Mouse (Mus musculus): ENCODE measurements around the gene Samd14. TPM values are rescaled to one million over a fixed set of nuclear protein-coding genes. Genes with fewer than 3 reads are reported as not detected.
A peak's percentile ranks its signal among the peaks of the same experiment; 100 is the strongest.
"Not testable (repeated sequence)": the region's sequence is repeated elsewhere in the genome, so short reads cannot be mapped to it uniquely, and the experiment has no call there.

Samd14 gene
- 6.5 and 6.9 TPM in 2 replicates for polyA plus RNA-seq (2015; fragmentation: Nextera tagmentation; extraction: Ambion mirVana)

- Histone ChIP-seq H3K27me3 (replicated peaks; ENCODE audit: control insufficient read depth, insufficient read depth, low read length) (0 out of 2 replicates have a peak, but pooled peaks cover 4% of the 10 kb centered on the region), H3K4me3 (ENCODE audit: low read depth, low read length) (peak within 1 kb of the TSS; percentile 55), H3K36me3 (ENCODE audit: control insufficient read depth, insufficient read depth) (peaks cover 13% of the 10 kb centered on the region; the same call in 1 of the 2 replicates), H3K9ac (ENCODE audit: low read depth, low read length) (peak within 1 kb of the TSS; percentile 58), H3K9me3 (ENCODE audit: control insufficient read depth) (no peaks in the 10 kb centered on the region), H3K4me2 (replicated peaks; ENCODE audit: low read depth) (peak within 1 kb of the TSS; percentile 86), H3K27ac (ENCODE audit: low read depth, low read length) (peak within 1 kb of the TSS; percentile 66), H3K4me1 (replicated peaks; ENCODE audit: control insufficient read depth, insufficient read depth, low read length) (peaks cover 8% of the 10 kb centered on the region)
- WGBS: under 1% methylated on average over 32 of the region's 32 CpGs
- ATAC-seq: peak; percentile 28
- TF ChIP-seq CTCF (IDR thresholded peaks at IDR 0.05; ENCODE audit: low read depth): no peak
Measured at GRCm38 (mm10) chr11:95009629-95010014, at the start of gene Samd14. Gene Samd14, plus strand, starts transcription at chr11:95009879.

GRCm38 (mm10) chr11:94962534-94963101 lies 47.1 kb upstream of the Samd14 start:
- no peaks in the 10 kb centered on the region for H3K36me3 ChIP-seq (ENCODE audit: control insufficient read depth, insufficient read depth)
- H3K9me3 ChIP-seq (ENCODE audit: control insufficient read depth): no peaks in the 10 kb centered on the region
- H3K27ac ChIP-seq (ENCODE audit: low read depth, low read length): no peak overlapping the region
- no peak overlapping the region for H3K4me3 ChIP-seq (ENCODE audit: low read depth, low read length)
- ATAC-seq: no peak
- H3K4me2 ChIP-seq (replicated peaks; ENCODE audit: low read depth): no peak overlapping the region
- no peak for TF ChIP-seq CTCF (IDR thresholded peaks at IDR 0.05; ENCODE audit: low read depth)
- H3K27me3 ChIP-seq (replicated peaks; ENCODE audit: control insufficient read depth, insufficient read depth, low read length): no peaks in the 10 kb centered on the region
- H3K9ac ChIP-seq (ENCODE audit: low read depth, low read length): no peak overlapping the region
- 0 out of 2 replicates have a peak, but pooled peaks cover 3% of the 10 kb centered on the region for H3K4me1 ChIP-seq (replicated peaks; ENCODE audit: control insufficient read depth, insufficient read depth, low read length)
- WGBS: 61% methylated on average over 5 of the region's 5 CpGs

- no peak for ATAC-seq
- Histone ChIP-seq H3K9ac (ENCODE audit: low read depth, low read length) (no peak within 1 kb of the TSS), H3K4me1 (replicated peaks; ENCODE audit: control insufficient read depth, insufficient read depth, low read length) (no peaks in the 10 kb centered on the region), H3K4me2 (replicated peaks; ENCODE audit: low read depth) (no peak within 1 kb of the TSS), H3K4me3 (ENCODE audit: low read depth, low read length) (no peak within 1 kb of the TSS), H3K9me3 (ENCODE audit: control insufficient read depth) (no peaks in the 10 kb centered on the region), H3K27me3 (replicated peaks; ENCODE audit: control insufficient read depth, insufficient read depth, low read length) (no peaks in the 10 kb centered on the region; the same call in 1 of the 2 replicates), H3K36me3 (ENCODE audit: control insufficient read depth, insufficient read depth) (no peaks in the 10 kb centered on the region), H3K27ac (ENCODE audit: low read depth, low read length) (no peak within 1 kb of the TSS)
- 41% methylated on average over 4 of the region's 4 CpGs for WGBS
- TF ChIP-seq CTCF (IDR thresholded peaks at IDR 0.05; ENCODE audit: low read depth): peak; percentile 41; the same call in 1 of the 2 replicates
Measured at GRCm38 (mm10) chr11:94967419-94967818, 42.3 kb upstream of the Samd14 start, which contains the start of gene Hils1. Gene Hils1, plus strand, starts transcription at chr11:94967593.

- H3K36me3 ChIP-seq (ENCODE audit: control insufficient read depth, insufficient read depth): no peaks in the 10 kb centered on the region
- 80% methylated on average over 7 of the region's 7 CpGs for WGBS
Measured at GRCm38 (mm10) chr11:94968187-94968586, 41.5 kb upstream of the Samd14 start.

GRCm38 (mm10) chr11:94969709-94970108 lies 40.0 kb upstream of the Samd14 start:
- not testable (repeated sequence) for H3K4me1 ChIP-seq (replicated peaks; ENCODE audit: control insufficient read depth, insufficient read depth, low read length); H3K36me3 ChIP-seq (ENCODE audit: control insufficient read depth, insufficient read depth); H3K27me3 ChIP-seq (replicated peaks; ENCODE audit: control insufficient read depth, insufficient read depth, low read length); H3K27ac ChIP-seq (ENCODE audit: low read depth, low read length); ATAC-seq; H3K4me2 ChIP-seq (replicated peaks; ENCODE audit: low read depth); H3K9me3 ChIP-seq (ENCODE audit: control insufficient read depth); H3K9ac ChIP-seq (ENCODE audit: low read depth, low read length); H3K4me3 ChIP-seq (ENCODE audit: low read depth, low read length)
- WGBS: 88% methylated on average over 4 of the region's 4 CpGs

More at GRCm38 (mm10) chr11:94968187-94968586, 41.5 kb upstream of the Samd14 start:
- Histone ChIP-seq H3K9me3 (ENCODE audit: control insufficient read depth) (no peaks in the 10 kb centered on the region), H3K27me3 (replicated peaks; ENCODE audit: control insufficient read depth, insufficient read depth, low read length) (no peaks in the 10 kb centered on the region; the same call in 1 of the 2 replicates), H3K27ac (ENCODE audit: low read depth, low read length) (no peak overlapping the region), H3K9ac (ENCODE audit: low read depth, low read length) (no peak overlapping the region), H3K4me1 (replicated peaks; ENCODE audit: control insufficient read depth, insufficient read depth, low read length) (no peaks in the 10 kb centered on the region), H3K4me3 (ENCODE audit: low read depth, low read length) (no peak overlapping the region), H3K4me2 (replicated peaks; ENCODE audit: low read depth) (no peak overlapping the region)
- ATAC-seq: no peak
- TF ChIP-seq CTCF (IDR thresholded peaks at IDR 0.05; ENCODE audit: low read depth): no peak

GRCm38 (mm10) chr11:94970210-94970943 lies 39.3 kb upstream of the Samd14 start:
- Histone ChIP-seq H3K4me3 (ENCODE audit: low read depth, low read length) (no peak overlapping the region), H3K27ac (ENCODE audit: low read depth, low read length) (no peak overlapping the region), H3K9ac (ENCODE audit: low read depth, low read length) (no peak overlapping the region), H3K27me3 (replicated peaks; ENCODE audit: control insufficient read depth, insufficient read depth, low read length) (no peaks in the 10 kb centered on the region; the same call in 1 of the 2 replicates), H3K4me1 (replicated peaks; ENCODE audit: control insufficient read depth, insufficient read depth, low read length) (no peaks in the 10 kb centered on the region), H3K4me2 (replicated peaks; ENCODE audit: low read depth) (no peak overlapping the region), H3K9me3 (ENCODE audit: control insufficient read depth) (no peaks in the 10 kb centered on the region), H3K36me3 (ENCODE audit: control insufficient read depth, insufficient read depth) (no peaks in the 10 kb centered on the region)
- peak; percentile 94 for TF ChIP-seq CTCF (IDR thresholded peaks at IDR 0.05; ENCODE audit: low read depth)
- 53% methylated on average over 15 of the region's 15 CpGs for WGBS
- 0 out of 2 replicates have a peak, but pooled peaks have one; percentile 32 for ATAC-seq

Measured in intestine, postnatal 0 days (tissue).